Mouse (Mus musculus): ENCODE data around the gene Nphp3.

Gene Nphp3

GRCm38 (mm10) chr9:104063244-104063961 lies 61.1 kb downstream of the Nphp3 start, which contains the start of gene Acad11:
Gene Acad11 (plus strand): TSS chr9:104063377.
- peak; percentile 90 to 93 for DNase-seq (ENCODE audit: low spot score in 2 of 2)

GRCm38 (mm10) chr9:104064571-104064970 lies 62.2 kb downstream of the Nphp3 start:
- DNase-seq (ENCODE audit: low spot score in 2 of 2): no peak

GRCm38 (mm10) chr9:104070241-104070640 lies 67.9 kb downstream of the Nphp3 start:
- DNase-seq (ENCODE audit: low spot score in 2 of 2): no peak

GRCm38 (mm10) chr9:104070863-104071604 lies 68.7 kb downstream of the Nphp3 start:
- DNase-seq (ENCODE audit: low spot score in 2 of 2): no peak

- DNase-seq (ENCODE audit: low spot score in 2 of 2): no peak
These were observed 73.5 kb downstream of the Nphp3 start for GRCm38 (mm10) chr9:104075808-104076207.

- no peak for DNase-seq (ENCODE audit: low spot score in 2 of 2)
These were observed 76.4 kb downstream of the Nphp3 start for GRCm38 (mm10) chr9:104078780-104079179.

- DNase-seq (ENCODE audit: low spot score in 2 of 2): peak in 1 of 2 experiments; percentile 29
These were observed 77.0 kb downstream of the Nphp3 start for GRCm38 (mm10) chr9:104079379-104079778.

- DNase-seq (ENCODE audit: low spot score in 2 of 2): no peak
These were observed 77.7 kb downstream of the Nphp3 start for GRCm38 (mm10) chr9:104080038-104080437.

- DNase-seq (ENCODE audit: low spot score in 2 of 2): no peak
These were observed 83.5 kb downstream of the Nphp3 start for GRCm38 (mm10) chr9:104085730-104086429.

GRCm38 (mm10) chr9:104088555-104088954 lies 86.2 kb downstream of the Nphp3 start:
- no peak for DNase-seq (ENCODE audit: low spot score in 2 of 2)

GRCm38 (mm10) chr9:104092945-104093344 lies 90.6 kb downstream of the Nphp3 start:
- DNase-seq (ENCODE audit: low spot score in 2 of 2): no peak
